Mouse (Mus musculus) C2C12 (cell line): ENCODE measurements around the gene Opn1sw. TPM values are rescaled to one million over a fixed set of nuclear protein-coding genes. Genes with fewer than 3 reads are reported as not detected.

ENCODE experiments used
- H3K27me3 ChIP-seq: one replicate; pipeline ENCODE4 v1.6.1; 2011; ENCODE audit not compliant: control insufficient read depth, insufficient read depth, insufficient read length
- H3K36me3 ChIP-seq: one replicate; pipeline ENCODE4 v1.6.1; 2011; ENCODE audit not compliant: control insufficient read depth, insufficient read depth
- H3K4me3 ChIP-seq: one replicate; pipeline ENCODE4 v1.5.1; 2011; ENCODE audit warnings: mild to moderate bottlenecking, control low read depth; ENCODE audit not compliant: poor library complexity, insufficient read depth, severe bottlenecking
- H3K79me2 ChIP-seq: one replicate; pipeline ENCODE4 v1.6.1; 2011; ENCODE audit not compliant: control insufficient read depth, insufficient read depth
- H3K79me3 ChIP-seq: one replicate; pipeline ENCODE4 v1.6.1; 2011; ENCODE audit warnings: low read depth, control low read depth
- H3ac ChIP-seq: one replicate; pipeline ENCODE3; 2011; ENCODE audit warnings: low read depth; ENCODE audit not compliant: control insufficient read depth, insufficient read length
- CEBPB ChIP-seq: IDR thresholded peaks from one replicate; pipeline ENCODE4 v1.6.1; 2011; ENCODE audit warnings: low read depth, mild to moderate bottlenecking, control low read depth, moderate library complexity
- CTCF ChIP-seq: IDR thresholded peaks from one replicate; pipeline ENCODE4 v1.5.1; 2011; ENCODE audit not compliant: control insufficient read depth, insufficient read depth, insufficient read length
- FOSL1 ChIP-seq: IDR thresholded peaks from one replicate; pipeline ENCODE4 v1.8.0; 2011; ENCODE audit warnings: mild to moderate bottlenecking, low read length; ENCODE audit not compliant: poor library complexity, insufficient read depth, severe bottlenecking
- MAX ChIP-seq: IDR thresholded peaks from one replicate; pipeline ENCODE4 v1.6.1; 2011; ENCODE audit warnings: mild to moderate bottlenecking, control low read depth
- MYOD1 ChIP-seq: IDR thresholded peaks from one replicate; pipeline ENCODE4 v1.6.1; 2011; ENCODE audit warnings: low read depth; ENCODE audit not compliant: control insufficient read depth, insufficient read length
- MYOG ChIP-seq: IDR thresholded peaks from one replicate; pipeline ENCODE4 v1.6.1; 2011; ENCODE audit not compliant: control insufficient read depth, insufficient read length; ENCODE audit errors: extremely low read depth
- USF1 ChIP-seq: IDR thresholded peaks from one replicate; pipeline ENCODE4 v1.6.1; 2011; ENCODE audit warnings: low read depth, mild to moderate bottlenecking, control low read depth, moderate library complexity
- polyA plus RNA-seq: library from polyadenylated mRNA; unstranded; fragments of >200 nt; fragmentation: generic; extraction: Trizol; gene quantifications from one replicate; pipeline ENCODE4 v1.2.1, GENCODE M21; 2012; ENCODE audit warnings: missing spikeins

The Opn1sw gene
- polyA plus RNA-seq, 1 experiment, result 0.06 TPM

GRCm38 (mm10) chr6:29399851-29400250, 11.6 kb upstream of the Opn1sw start:
- TF ChIP-seq MYOD1 (no peak), MYOG (no peak), FOSL1 (no peak), USF1 (no peak), MAX (no peak), CTCF (no peak), CEBPB (no peak)
- H3K36me3 ChIP-seq, result no peaks in the 10 kb centered on the region
- no peaks in the 10 kb centered on the region for H3K27me3 ChIP-seq
- no peak overlapping the region for H3ac ChIP-seq
- no peaks in the 10 kb centered on the region for H3K79me2 ChIP-seq
- H3K4me3 ChIP-seq, result no peak overlapping the region
- no peaks in the 10 kb centered on the region for H3K79me3 ChIP-seq

- Histone ChIP-seq H3ac (no peak overlapping the region), H3K79me3 (no peaks in the 10 kb centered on the region), H3K36me3 (no peaks in the 10 kb centered on the region), H3K27me3 (peaks cover 3% of the 10 kb centered on the region), H3K4me3 (no peak overlapping the region), H3K79me2 (no peaks in the 10 kb centered on the region)
- no peak for TF ChIP-seq MYOG
- TF ChIP-seq CEBPB, result no peak
- TF ChIP-seq FOSL1, result no peak
- no peak for TF ChIP-seq USF1
- TF ChIP-seq CTCF, result no peak
- TF ChIP-seq MYOD1, result no peak
- no peak for TF ChIP-seq MAX
Measured at GRCm38 (mm10) chr6:29397575-29397974, 9.3 kb upstream of the Opn1sw start.

GRCm38 (mm10) chr6:29396714-29397540, 8.7 kb upstream of the Opn1sw start:
- Histone ChIP-seq H3K4me3 (peak overlapping the region; percentile 21), H3ac (peak overlapping the region; percentile 94), H3K79me2 (no peaks in the 10 kb centered on the region), H3K36me3 (no peaks in the 10 kb centered on the region), H3K79me3 (no peaks in the 10 kb centered on the region), H3K27me3 (peaks cover 3% of the 10 kb centered on the region)
- TF ChIP-seq MYOG, result no peak
- no peak for TF ChIP-seq USF1
- TF ChIP-seq FOSL1, result no peak
- no peak for TF ChIP-seq CTCF
- no peak for TF ChIP-seq MYOD1
- no peak for TF ChIP-seq CEBPB
- no peak for TF ChIP-seq MAX

- H3K36me3 ChIP-seq, result no peaks in the 10 kb centered on the region
- peaks cover 3% of the 10 kb centered on the region for H3K27me3 ChIP-seq
- TF ChIP-seq CTCF (no peak), FOSL1 (no peak), MAX (no peak), USF1 (no peak), MYOG (no peak), MYOD1 (no peak), CEBPB (no peak)
- H3K79me3 ChIP-seq, result no peaks in the 10 kb centered on the region
- H3K4me3 ChIP-seq, result peak within 1 kb of the TSS; percentile 21
- H3ac ChIP-seq, result peak within 1 kb of the TSS; percentile 94
- no peaks in the 10 kb centered on the region for H3K79me2 ChIP-seq
Measured at GRCm38 (mm10) chr6:29395910-29396713, 7.8 kb upstream of the Opn1sw start, which contains the start of gene Ccdc136. TSS of gene Ccdc136 (plus strand) at chr6:29396309.

GRCm38 (mm10) chr6:29394286-29394685, 6.0 kb upstream of the Opn1sw start:
- no peak overlapping the region for H3ac ChIP-seq
- H3K4me3 ChIP-seq, result no peak overlapping the region
- no peaks in the 10 kb centered on the region for H3K36me3 ChIP-seq
- peaks cover 3% of the 10 kb centered on the region for H3K27me3 ChIP-seq
- no peaks in the 10 kb centered on the region for H3K79me2 ChIP-seq
- TF ChIP-seq MAX (no peak), FOSL1 (no peak), MYOG (no peak), MYOD1 (no peak), CTCF (no peak), USF1 (no peak), CEBPB (no peak)
- H3K79me3 ChIP-seq, result no peaks in the 10 kb centered on the region
